Mouse (Mus musculus): ENCODE measurements around the gene Timd4.

Gene Timd4

GRCm38 (mm10) chr11:46810511-46810910 is at the start of gene Timd4:
Gene Timd4 (plus strand): TSS chr11:46810800.
- no peak for DNase-seq (ENCODE audit: extremely low spot score, low spot score)

GRCm38 (mm10) chr11:46776879-46777278 is 33.7 kb upstream of the Timd4 start:
- no peak for DNase-seq (ENCODE audit: extremely low spot score, low spot score)

GRCm38 (mm10) chr11:46779811-46780210 is 30.8 kb upstream of the Timd4 start:
- no peak for DNase-seq (ENCODE audit: extremely low spot score, low spot score)

- no peak for DNase-seq (ENCODE audit: extremely low spot score, low spot score)
Measured at GRCm38 (mm10) chr11:46804440-46804839, 6.2 kb upstream of the Timd4 start.

- DNase-seq (ENCODE audit: extremely low spot score, low spot score): no peak
Measured at GRCm38 (mm10) chr11:46817692-46818091, 7.1 kb downstream of the Timd4 start.

GRCm38 (mm10) chr11:46819930-46820329 is 9.3 kb downstream of the Timd4 start:
- DNase-seq (ENCODE audit: extremely low spot score, low spot score): no peak

- no peak for DNase-seq (ENCODE audit: extremely low spot score, low spot score)
Measured at GRCm38 (mm10) chr11:46830348-46830747, 19.7 kb downstream of the Timd4 start.

- DNase-seq (ENCODE audit: extremely low spot score, low spot score): no peak
Measured at GRCm38 (mm10) chr11:46835080-46835479, 24.5 kb downstream of the Timd4 start.

- no peak for DNase-seq (ENCODE audit: extremely low spot score, low spot score)
Measured at GRCm38 (mm10) chr11:46842015-46842726, 31.6 kb downstream of the Timd4 start.

GRCm38 (mm10) chr11:46846661-46847060 is 36.1 kb downstream of the Timd4 start:
- DNase-seq (ENCODE audit: extremely low spot score, low spot score): no peak

GRCm38 (mm10) chr11:46847827-46848220 is 37.2 kb downstream of the Timd4 start:
- peak; percentile 24 for DNase-seq (ENCODE audit: extremely low spot score, low spot score)

GRCm38 (mm10) chr11:46848221-46848971 is 37.8 kb downstream of the Timd4 start:
- peak; percentile 29 for DNase-seq (ENCODE audit: extremely low spot score, low spot score)

GRCm38 (mm10) chr11:46864809-46865208 is 54.2 kb downstream of the Timd4 start:
- DNase-seq (ENCODE audit: extremely low spot score, low spot score): peak; percentile 22

- DNase-seq (ENCODE audit: extremely low spot score, low spot score): no peak
Measured at GRCm38 (mm10) chr11:46868594-46868993, 58.0 kb downstream of the Timd4 start.

GRCm38 (mm10) chr11:46875774-46876173 is 65.2 kb downstream of the Timd4 start:
- DNase-seq (ENCODE audit: extremely low spot score, low spot score): no peak

GRCm38 (mm10) chr11:46882456-46882855 is 71.9 kb downstream of the Timd4 start:
- DNase-seq (ENCODE audit: extremely low spot score, low spot score): no peak

GRCm38 (mm10) chr11:46889093-46889492 is 78.5 kb downstream of the Timd4 start:
- no peak for DNase-seq (ENCODE audit: extremely low spot score, low spot score)
